Mouse (Mus musculus): ENCODE results near the gene Rps6kl1. TPM values are rescaled to one million over a fixed set of nuclear protein-coding genes. Genes with fewer than 3 reads are reported as not detected.

Gene Rps6kl1
- polyA plus RNA-seq, 1 experiment: 1.9 TPM

- DNase-seq (ENCODE audit: low read depth): no peak
Measured at GRCm38 (mm10) chr12:85141096-85141495, 10.0 kb downstream of the Rps6kl1 start.

DNA sequence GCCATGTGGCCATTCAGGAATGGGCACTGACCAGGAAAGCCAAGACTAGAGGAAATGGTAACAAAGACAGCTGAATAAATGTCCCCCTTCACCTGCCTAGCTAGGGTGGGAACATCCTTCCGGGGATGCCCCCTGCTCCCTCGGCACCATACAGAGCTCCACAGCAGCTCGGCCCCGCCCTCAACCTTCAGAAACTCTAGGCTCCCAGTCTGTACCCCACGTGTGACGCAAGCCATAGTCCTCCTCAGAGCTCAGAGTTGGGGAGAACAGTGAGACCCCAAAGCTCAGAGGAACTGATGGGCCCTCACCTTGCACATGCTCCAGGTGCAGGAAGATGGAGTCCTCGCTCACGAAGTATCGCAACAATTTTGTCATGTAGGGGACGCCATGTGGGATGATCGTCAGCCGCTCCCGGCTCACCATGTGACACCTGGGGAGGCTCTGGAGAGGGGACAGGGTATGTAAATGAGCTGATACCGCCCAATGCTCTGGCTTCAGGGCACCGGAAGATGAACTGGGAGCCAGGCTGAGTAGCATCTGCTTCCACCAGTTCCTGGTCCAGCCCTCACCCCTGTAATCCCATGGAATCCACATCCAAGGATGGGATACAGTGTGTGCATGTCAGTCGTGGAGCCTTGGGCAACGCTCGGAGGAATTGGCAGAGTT is 10.9 kb downstream of the Rps6kl1 start:
- DNase-seq (ENCODE audit: low read depth): no peak

- DNase-seq (ENCODE audit: low read depth): no peak
Measured at GRCm38 (mm10) chr12:85136627-85137026, 14.4 kb downstream of the Rps6kl1 start.

DNA sequence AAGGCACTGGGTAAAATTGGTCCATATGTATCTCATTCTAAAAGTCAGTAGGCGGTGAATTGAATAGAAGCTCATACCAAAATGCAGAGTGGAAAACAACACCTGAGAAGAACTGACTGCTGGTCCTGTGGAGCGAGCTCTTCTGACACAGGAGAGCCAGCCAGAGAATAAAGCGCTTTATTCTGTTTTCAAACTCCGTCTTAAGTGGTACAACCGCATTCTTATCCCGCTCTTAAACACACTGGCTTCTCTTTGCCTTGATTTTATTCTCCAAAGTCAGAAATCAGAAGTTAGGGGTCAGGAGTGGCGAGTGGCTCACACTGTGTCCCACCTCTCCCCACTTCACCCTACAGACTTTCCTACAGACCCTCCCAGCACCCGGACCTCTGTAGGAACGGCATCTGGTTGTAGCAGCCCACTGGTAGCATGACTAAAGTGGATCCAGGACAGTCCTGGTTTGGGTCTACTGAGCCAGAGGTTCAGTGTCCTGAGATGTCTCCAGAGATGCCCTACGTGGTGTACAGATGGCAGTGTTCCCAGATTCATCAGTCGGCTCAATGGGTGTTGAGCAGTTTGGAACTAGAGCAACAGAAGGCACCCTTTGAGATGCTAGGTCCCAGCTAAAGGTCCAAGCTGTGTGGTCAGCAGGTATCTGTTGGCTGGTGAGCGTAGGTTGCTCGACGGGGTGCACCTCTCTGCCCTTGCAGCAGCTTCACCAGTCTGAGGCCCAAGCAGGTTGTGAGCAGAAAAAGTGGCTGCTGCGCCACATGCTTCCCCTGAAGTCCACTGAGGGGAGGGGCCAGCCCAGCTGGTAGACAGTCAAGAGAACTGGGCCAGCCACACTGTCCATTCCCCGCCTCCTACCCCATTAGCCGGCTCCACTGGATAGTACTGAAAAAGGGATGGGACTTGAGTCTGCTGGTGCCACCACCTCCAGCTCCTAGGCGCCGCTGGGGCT is 15.3 kb downstream of the Rps6kl1 start:
- no peak for DNase-seq (ENCODE audit: low read depth)

GRCm38 (mm10) chr12:85134043-85134794 is 16.8 kb downstream of the Rps6kl1 start:
- DNase-seq (ENCODE audit: low read depth): no peak

DNA sequence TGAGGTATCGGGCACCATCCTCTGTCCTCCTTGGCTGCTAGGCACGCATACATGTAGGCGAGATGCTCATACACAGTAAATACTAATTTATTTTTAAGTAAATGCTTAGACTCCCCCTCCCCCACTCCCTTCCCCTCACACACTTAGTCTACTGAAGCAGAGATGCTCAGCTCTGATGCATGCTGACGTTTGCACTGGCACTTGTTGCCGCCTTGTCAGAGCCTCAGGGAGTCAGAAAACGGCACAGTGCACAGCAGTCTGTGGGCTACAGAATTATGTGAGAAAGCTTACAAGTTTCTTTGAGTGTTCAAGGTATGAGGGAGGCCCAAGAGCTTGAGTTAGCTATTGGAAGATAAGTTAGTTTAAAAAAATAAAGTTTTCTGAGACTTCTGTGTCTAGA is 19.7 kb downstream of the Rps6kl1 start:
- no peak for DNase-seq (ENCODE audit: low read depth)

- peak; percentile 79 for DNase-seq (ENCODE audit: low read depth)
Measured at GRCm38 (mm10) chr12:85129426-85129978, 21.6 kb downstream of the Rps6kl1 start.

DNA sequence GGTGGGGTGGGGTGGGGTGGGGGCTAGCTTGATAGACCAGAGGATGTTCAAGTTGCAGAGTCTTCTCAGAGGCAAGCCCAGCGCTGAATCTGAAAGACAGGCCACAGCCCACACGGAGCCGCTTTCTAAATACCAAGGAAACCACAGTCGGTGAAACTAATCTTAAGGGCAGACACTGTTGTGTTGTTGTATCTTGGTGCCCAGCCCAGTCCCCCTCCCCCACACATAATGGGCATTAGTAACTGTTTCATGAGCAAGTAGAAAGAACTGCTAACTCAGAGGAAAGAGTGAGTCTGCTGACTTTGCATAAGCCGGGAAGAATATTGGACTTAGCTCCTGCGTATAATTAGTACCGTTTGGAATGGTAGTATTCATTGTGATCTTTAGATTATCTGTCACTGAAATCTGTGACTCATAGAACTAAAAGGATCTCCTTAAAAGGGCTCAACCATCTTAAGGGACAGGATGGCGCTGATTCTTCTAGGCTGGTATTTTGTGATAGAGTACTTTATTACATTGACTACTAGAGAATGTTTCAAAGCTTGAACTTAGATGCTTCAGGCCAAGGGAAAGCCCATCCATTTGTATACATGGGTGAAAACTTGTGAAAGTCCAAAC is 24.0 kb downstream of the Rps6kl1 start:
- DNase-seq (ENCODE audit: low read depth): no peak

DNA sequence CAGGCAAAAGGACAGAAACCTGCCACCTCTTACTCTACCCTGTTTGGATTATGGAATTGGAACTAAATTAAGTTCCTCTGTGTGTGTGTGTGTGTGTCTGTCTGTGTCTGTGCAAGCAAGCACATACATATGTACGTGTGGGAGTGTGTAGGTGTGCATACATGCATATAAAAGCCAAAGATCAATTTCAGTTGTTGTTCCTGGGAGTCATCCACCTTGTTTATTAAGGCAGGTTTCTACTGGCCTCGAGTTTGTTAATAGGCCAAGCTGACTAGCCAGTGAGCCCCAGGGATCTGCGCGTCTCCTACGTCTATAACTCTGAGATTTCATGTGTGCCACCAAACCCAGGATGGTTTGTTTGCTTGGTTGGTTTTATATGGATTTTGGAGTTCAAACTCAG is 26.3 kb downstream of the Rps6kl1 start:
- peak; percentile 69 for DNase-seq (ENCODE audit: low read depth)

DNA sequence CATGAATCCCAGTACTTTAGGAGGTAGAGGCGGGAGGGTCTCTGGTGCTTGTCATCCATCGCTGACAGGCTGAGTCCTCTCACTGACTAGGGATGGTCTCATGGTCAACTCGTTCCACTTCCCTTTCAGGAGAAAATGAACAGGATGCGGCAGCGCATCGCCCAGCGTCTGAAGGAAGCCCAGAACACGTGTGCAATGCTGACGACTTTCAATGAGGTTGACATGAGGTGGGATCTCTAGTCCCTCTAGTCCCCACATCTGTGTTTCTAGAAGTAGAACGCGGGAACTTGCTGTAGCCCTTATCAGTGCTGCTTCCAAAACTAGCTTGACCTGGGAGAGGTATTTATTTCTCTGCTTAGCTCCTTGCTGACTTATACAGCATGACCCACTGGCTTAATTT is 27.4 kb downstream of the Rps6kl1 start:
- no peak for DNase-seq (ENCODE audit: low read depth)

DNA sequence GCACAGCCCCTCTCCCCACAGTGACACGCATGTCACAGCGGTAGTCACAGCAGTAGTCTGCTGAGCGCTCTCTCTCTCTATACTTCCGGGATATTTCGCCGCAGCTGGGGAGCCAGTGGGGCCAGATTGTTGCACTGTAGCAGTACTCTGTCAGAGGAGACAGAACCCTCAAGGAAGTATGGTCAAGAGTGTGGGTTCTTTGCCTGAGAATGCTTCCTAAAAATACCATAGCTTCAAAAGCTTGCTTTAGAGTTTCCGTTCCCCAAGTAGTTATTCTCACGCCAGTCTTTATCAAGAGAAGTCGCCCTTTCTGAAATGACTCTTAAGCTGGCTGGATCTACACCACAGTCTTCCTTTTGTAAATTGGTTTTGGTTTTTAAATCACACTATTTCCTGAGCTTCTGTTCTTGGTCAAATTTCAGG is 27.9 kb downstream of the Rps6kl1 start:
- DNase-seq (ENCODE audit: low read depth): no peak

GRCm38 (mm10) chr12:85121806-85122459 is 29.1 kb downstream of the Rps6kl1 start:
- no peak for DNase-seq (ENCODE audit: low read depth)

GRCm38 (mm10) chr12:85115678-85116077 is 35.4 kb downstream of the Rps6kl1 start:
- peak; percentile 82 for DNase-seq (ENCODE audit: low read depth)

GRCm38 (mm10) chr12:85113917-85114316 is 37.1 kb downstream of the Rps6kl1 start:
- DNase-seq (ENCODE audit: low read depth): no peak

- DNase-seq (ENCODE audit: low read depth): no peak
Measured at GRCm38 (mm10) chr12:85113337-85113736, 37.7 kb downstream of the Rps6kl1 start.

DNA sequence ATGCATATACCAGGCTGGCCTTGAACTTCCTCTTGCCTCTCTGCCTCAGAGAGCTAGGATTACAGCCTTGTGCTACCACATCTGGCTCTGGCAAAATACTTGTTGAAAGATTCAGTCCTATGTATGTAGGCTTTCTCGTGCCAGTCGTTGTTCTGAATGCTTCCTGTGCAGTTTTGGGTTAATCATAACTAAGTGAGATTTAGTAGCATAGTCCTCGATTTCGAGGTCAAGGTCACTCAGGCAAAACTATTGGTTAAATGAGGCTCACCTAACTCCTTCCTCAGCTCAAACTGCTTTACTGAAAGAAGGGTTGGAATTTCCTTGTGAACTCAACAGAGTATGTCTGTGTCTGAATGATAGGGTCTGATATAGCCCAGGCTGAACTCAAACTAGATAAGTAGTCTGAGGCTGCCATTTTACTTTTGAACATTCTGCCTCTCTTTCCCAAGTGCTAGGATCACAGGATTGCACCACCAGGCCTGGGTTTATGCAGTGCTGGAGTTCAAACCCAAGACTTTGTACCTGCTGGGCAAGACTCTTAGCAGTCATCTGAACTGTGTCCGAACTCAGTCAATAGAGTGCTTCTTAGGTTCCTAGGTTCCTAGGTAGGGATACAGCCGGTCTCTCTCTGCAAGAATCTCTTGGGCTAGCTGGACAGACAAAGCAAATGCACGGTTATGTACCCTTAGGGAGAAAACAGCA is 38.4 kb downstream of the Rps6kl1 start:
- no peak for DNase-seq (ENCODE audit: low read depth)

DNA sequence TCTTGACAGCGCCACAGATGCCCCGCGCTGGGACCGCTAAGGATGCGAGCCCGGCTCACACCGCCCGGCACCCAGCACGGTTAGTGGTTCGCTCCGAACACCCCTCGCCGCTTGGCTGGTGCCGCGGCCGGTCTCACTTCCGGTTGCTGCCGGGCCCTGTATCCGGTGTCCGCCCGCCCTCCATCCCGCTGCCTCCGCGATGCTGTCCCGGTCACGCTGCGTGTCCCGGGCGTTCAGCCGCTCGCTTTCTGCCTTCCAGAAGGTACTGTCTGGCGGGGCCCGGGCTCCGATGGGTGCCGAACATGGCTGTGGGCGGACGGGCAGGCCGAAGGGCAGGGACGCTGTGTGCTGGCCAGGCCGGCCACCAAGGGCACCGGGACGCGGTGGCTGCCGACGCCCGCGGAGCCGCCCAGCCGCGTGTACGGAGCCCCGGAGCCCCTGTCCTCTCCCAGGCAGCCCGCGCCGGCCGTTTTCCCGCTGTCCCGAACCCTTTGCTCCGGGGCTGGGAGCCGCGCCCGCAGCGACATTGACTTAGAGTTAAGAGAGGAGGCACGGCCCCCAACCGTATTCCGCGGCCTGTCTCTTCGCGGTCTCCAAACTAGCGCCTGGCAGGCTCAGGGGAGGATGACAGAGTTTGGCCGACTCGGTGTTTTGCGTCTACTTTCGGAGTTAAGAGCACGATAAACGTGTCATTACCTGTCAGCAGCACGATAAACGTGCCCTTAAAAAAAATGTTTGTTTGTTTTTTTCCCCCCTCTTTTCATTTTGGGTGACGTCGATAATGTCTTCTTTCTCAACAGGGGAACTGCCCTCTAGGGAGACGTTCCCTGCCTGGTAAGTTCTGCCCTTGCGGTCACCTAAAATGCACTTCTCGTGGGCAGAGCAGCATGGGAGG is 40.1 kb downstream of the Rps6kl1 start, which contains the start of the genes Prox2 and Dlst:
TSS of gene Prox2 (minus strand) at position 62 of the 895 bp plus-strand sequence.
TSS of gene Dlst (plus strand) at position 136 of the 895 bp plus-strand sequence.
- DNase-seq (ENCODE audit: low read depth): no peak

DNA sequence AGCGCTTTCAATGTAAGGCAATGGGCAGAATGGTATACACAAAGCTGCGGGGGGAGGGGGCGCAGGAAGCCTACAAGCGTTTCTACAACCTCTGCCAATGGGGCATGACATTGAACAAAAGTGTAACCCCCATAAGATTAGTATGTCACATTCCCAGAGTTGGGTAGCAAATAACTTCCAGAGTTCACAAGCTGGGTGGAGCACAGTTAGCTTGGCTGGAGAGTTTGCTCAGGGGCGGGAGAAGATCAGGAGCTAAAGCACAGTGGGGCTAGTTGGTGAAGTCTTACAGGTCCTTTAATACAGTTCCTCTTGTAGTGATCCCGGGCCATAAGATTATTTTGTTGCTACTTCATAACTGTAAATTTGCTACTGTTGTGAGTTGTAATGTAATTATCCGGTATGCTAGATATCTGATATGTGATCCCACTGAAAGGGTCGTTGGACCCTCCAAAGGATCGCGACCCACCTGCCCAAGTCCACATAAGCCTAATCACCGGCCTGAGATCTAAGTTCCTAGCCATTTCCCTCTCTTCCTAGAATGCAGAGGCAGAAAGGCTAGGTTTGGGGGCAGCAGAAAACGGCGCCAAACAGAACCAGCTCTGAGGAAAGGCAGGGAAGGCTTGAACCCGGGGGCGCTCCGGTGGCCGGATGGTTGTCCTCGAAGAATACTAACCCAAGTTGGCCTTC is 40.9 kb downstream of the Rps6kl1 start:
- DNase-seq (ENCODE audit: low read depth): no peak

Measured in gonadal fat pad, adult 2 months (tissue).